In the genomic region with DNA sequence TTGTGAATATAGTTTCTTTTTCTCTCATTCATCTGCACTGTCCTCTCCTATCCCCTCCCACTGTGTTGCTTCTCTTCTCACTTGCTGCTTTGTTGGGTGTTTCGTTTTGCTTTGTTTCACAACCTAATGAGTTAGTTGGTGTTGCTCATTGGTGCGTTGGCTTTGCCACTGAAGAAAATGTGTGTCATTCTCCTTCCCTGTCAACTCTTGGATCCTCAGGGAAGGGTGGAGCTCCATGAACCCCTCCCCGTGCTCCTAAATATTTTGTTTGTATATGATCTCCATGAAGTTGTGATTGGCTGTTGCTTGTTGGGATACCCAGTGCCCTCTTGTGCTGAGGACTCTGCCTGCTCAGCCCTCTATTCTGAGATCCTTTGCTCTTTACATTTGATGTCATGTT, we compare ENCODE assay signal across 31 mouse cellular contexts. TPM values are rescaled to one million over a fixed set of nuclear protein-coding genes. Genes with fewer than 3 reads are reported as not detected.
DNase-seq lines count a peak whose midpoint lies in the region; ATAC-seq and TF ChIP-seq lines count a peak whose summit lies in the region.
"Had no signal": no experiment of that assay in that cellular context is flagged by ENCODE, and none has a peak within 500 bp of the region (broad histone marks: within the 10 kb centered on the region; RNA-seq: fewer than 3 reads in every experiment).

No protein-coding gene starts in this region.

- intact Hi-C loops in heart, postnatal 10 days (cut with DNase I), result no loop called here
- intact Hi-C loops in left cerebral cortex, adult 2 months (cut with DNase I), result no loop called here
- intact Hi-C loops in left cerebral cortex, postnatal 10 days (cut with DNase I), result no loop called here

- DNase-seq in heart, adult 11 months, result peak; percentile 53
- DNase-seq in heart, postnatal 10 days, result no peak
- no peak for DNase-seq in left cerebral cortex, adult 2 months (ENCODE audit: extremely low spot score in 1 of 2, low spot score in 2 of 2)
- no peak for DNase-seq in left cerebral cortex, postnatal 10 days (ENCODE audit: extremely low spot score in 1 of 2, low spot score in 2 of 2)
- peak; percentile 44 for DNase-seq in midbrain, embryonic 11.5 days (ENCODE audit: low spot score, missing footprints)
- no peak for DNase-seq in urinary bladder, postnatal 10 days (ENCODE audit: low spot score)
- DNase-seq: adrenal gland, adult 2 months; adrenal gland, postnatal 14 days; B cell, adult 2 months; cerebellum, adult 11 months; cerebellum, adult 2 months; cerebellum, adult 9-11 months; cerebellum, postnatal 25 days; forebrain, postnatal 0 days; gastrocnemius, postnatal 25 days had no signal

- no peaks in the 10 kb centered on the region; the same call in 1 of the 2 replicates for H3K9me3 ChIP-seq in midbrain, embryonic 11.5 days (ENCODE audit: control insufficient read depth, low read length)
- no peaks in the 10 kb centered on the region for H3K9me3 ChIP-seq in midbrain, embryonic 16.5 days (replicated peaks; ENCODE audit: control insufficient read depth, low read length, poor library complexity, severe bottlenecking)
- H3K9me3 ChIP-seq: embryonic facial prominence, embryonic 12.5 days; embryonic facial prominence, embryonic 15.5 days; G1E; heart, embryonic 10.5 days; heart, embryonic 13.5 days; hindbrain, embryonic 12.5 days; hindbrain, embryonic 15.5 days had no signal

- ATAC-seq in midbrain, embryonic 11.5 days (ENCODE audit: low FRiP score), result no peak
- no peak for ATAC-seq in midbrain, embryonic 16.5 days
- ATAC-seq: forebrain, embryonic 14.5 days; forebrain, postnatal 0 days; Patski had no signal

- peak; percentile 41 for TF ChIP-seq CTCF in left cerebral cortex, adult 2 months (IDR thresholded peaks at IDR 0.05)

- H3K9ac ChIP-seq in midbrain, embryonic 11.5 days (ENCODE audit: low read length), result no peak overlapping the region
- no peak overlapping the region for H3K9ac ChIP-seq in midbrain, embryonic 16.5 days (ENCODE audit: low read depth, low read length)
- H3K9ac ChIP-seq: embryonic facial prominence, embryonic 12.5 days; embryonic facial prominence, embryonic 15.5 days; forebrain, postnatal 0 days; heart, embryonic 13.5 days; hindbrain, embryonic 12.5 days; hindbrain, embryonic 15.5 days had no signal

- H3K4me1 ChIP-seq in midbrain, embryonic 11.5 days (ENCODE audit: control insufficient read depth, insufficient read depth, low read length), result no peaks in the 10 kb centered on the region
- H3K4me1 ChIP-seq in midbrain, embryonic 16.5 days (ENCODE audit: control insufficient read depth, insufficient read depth, low read length), result peaks cover 2% of the 10 kb centered on the region; the same call in 1 of the 2 replicates
- H3K4me1 ChIP-seq: embryonic facial prominence, embryonic 12.5 days; embryonic facial prominence, embryonic 15.5 days; heart, embryonic 10.5 days; heart, embryonic 13.5 days; hindbrain, embryonic 12.5 days; hindbrain, embryonic 15.5 days had no signal

- no peak overlapping the region for H3K4me2 ChIP-seq in midbrain, embryonic 11.5 days
- no peak overlapping the region for H3K4me2 ChIP-seq in midbrain, embryonic 16.5 days (ENCODE audit: low read length)
- H3K4me2 ChIP-seq: embryonic facial prominence, embryonic 12.5 days; embryonic facial prominence, embryonic 15.5 days; heart, embryonic 13.5 days; hindbrain, embryonic 12.5 days; hindbrain, embryonic 15.5 days had no signal

- 92% methylated on average over 3 of the region's 3 CpGs for WGBS in midbrain, embryonic 11.5 days
- WGBS in midbrain, embryonic 16.5 days, result 91% methylated on average over 3 of the region's 3 CpGs

- H3K27ac ChIP-seq in left cerebral cortex, adult 2 months, result no peak overlapping the region
- H3K27ac ChIP-seq in midbrain, embryonic 11.5 days (ENCODE audit: low read depth, low read length), result no peak overlapping the region
- no peak overlapping the region for H3K27ac ChIP-seq in midbrain, embryonic 16.5 days (ENCODE audit: low read length)
- H3K27ac ChIP-seq: embryonic facial prominence, embryonic 12.5 days; embryonic facial prominence, embryonic 15.5 days; heart, embryonic 10.5 days; heart, embryonic 13.5 days; hindbrain, embryonic 12.5 days; hindbrain, embryonic 15.5 days had no signal

- H3K4me3 ChIP-seq in left cerebral cortex, adult 2 months, result no peak overlapping the region
- H3K4me3 ChIP-seq in midbrain, embryonic 11.5 days (ENCODE audit: low read depth, low read length), result no peak overlapping the region
- H3K4me3 ChIP-seq in midbrain, embryonic 16.5 days (ENCODE audit: low read depth, low read length), result no peak overlapping the region
- H3K4me3 ChIP-seq: embryonic facial prominence, embryonic 12.5 days; embryonic facial prominence, embryonic 15.5 days; heart, embryonic 10.5 days; heart, embryonic 13.5 days; hindbrain, embryonic 12.5 days; hindbrain, embryonic 15.5 days had no signal

- no peaks in the 10 kb centered on the region for H3K27me3 ChIP-seq in midbrain, embryonic 11.5 days (ENCODE audit: control insufficient read depth, insufficient read depth, low read length)
- H3K27me3 ChIP-seq in midbrain, embryonic 16.5 days (ENCODE audit: control insufficient read depth, insufficient read depth, low read depth, low read length), result no peaks in the 10 kb centered on the region
- H3K27me3 ChIP-seq: CH12.LX; embryonic facial prominence, embryonic 12.5 days; embryonic facial prominence, embryonic 15.5 days; heart, embryonic 13.5 days; hindbrain, embryonic 12.5 days; hindbrain, embryonic 15.5 days; Patski had no signal

- H3K36me3 ChIP-seq in midbrain, embryonic 11.5 days (ENCODE audit: control insufficient read depth, insufficient read depth, low read length), result peaks cover 49% of the 10 kb centered on the region
- peaks cover 48% of the 10 kb centered on the region for H3K36me3 ChIP-seq in midbrain, embryonic 16.5 days (ENCODE audit: control insufficient read depth, insufficient read depth, low read length)

RNA-seq across cellular contexts. Expression of gene Pank3, which starts 11.1 kb away (rescaled TPM):
- total RNA-seq in heart, postnatal 10 days (2021), result 10 to 100 TPM; 29.3 to 31.3 TPM
- total RNA-seq in left cerebral cortex, adult 2 months (2021), result 10 to 100 TPM; 33.6 to 36.1 TPM
- total RNA-seq in left cerebral cortex, postnatal 10 days (2021), result 10 to 100 TPM; 56.5 to 57.0 TPM
- polyA plus RNA-seq in midbrain, embryonic 11.5 days (2014; fragmentation: Nextera tagmentation; extraction: Ambion mirVana), result 25.3 and 28.1 TPM in 2 replicates
- 20.5 and 22.4 TPM in 2 replicates for polyA plus RNA-seq in midbrain, embryonic 16.5 days (2015; fragmentation: Nextera tagmentation; extraction: Ambion mirVana)

RNA-seq across cellular contexts. Expression of gene Fbll1, which starts 18.3 kb away (rescaled TPM):
- total RNA-seq in heart, postnatal 10 days (2021), result not detected
- 10 to 100 TPM; 41.4 to 42.3 TPM for total RNA-seq in left cerebral cortex, adult 2 months (2021)
- total RNA-seq in left cerebral cortex, postnatal 10 days (2021), result 10 to 100 TPM; 47.7 to 50.8 TPM
- 2.6 and 3.8 TPM in 2 replicates for polyA plus RNA-seq in midbrain, embryonic 11.5 days (2014; fragmentation: Nextera tagmentation; extraction: Ambion mirVana)
- 18.9 and 20.5 TPM in 2 replicates for polyA plus RNA-seq in midbrain, embryonic 16.5 days (2015; fragmentation: Nextera tagmentation; extraction: Ambion mirVana)
- total RNA-seq: adrenal gland, adult 2 months; CH12.LX; common myeloid progenitor, adult 5-6 weeks; gastrocnemius, adult 8-10 months; gastrocnemius, postnatal 25 days; granulocyte monocyte progenitor cell, adult 5-6 weeks; heart, postnatal 25 days had no signal
- polyA plus RNA-seq: G1E; heart, embryonic 10.5 days; heart, embryonic 13.5 days; heart, embryonic 16.5 days; Patski had no signal

RNA-seq across cellular contexts. Expression of gene Rars, which starts 54.0 kb away (rescaled TPM):
- total RNA-seq in heart, postnatal 10 days (2021), result 10 to 100 TPM; 40.9 to 41.5 TPM
- total RNA-seq in left cerebral cortex, adult 2 months (2021), result 10 to 100 TPM; 46.8 to 48.4 TPM
- total RNA-seq in left cerebral cortex, postnatal 10 days (2021), result 10 to 100 TPM; 46.7 to 50.2 TPM
- 116 and 122 TPM in 2 replicates for polyA plus RNA-seq in midbrain, embryonic 11.5 days (2014; fragmentation: Nextera tagmentation; extraction: Ambion mirVana)
- 70.2 and 71.9 TPM in 2 replicates for polyA plus RNA-seq in midbrain, embryonic 16.5 days (2015; fragmentation: Nextera tagmentation; extraction: Ambion mirVana)

Comparison
In these comparisons a context has a peak if more than half of its experiments do, and no peak if none do; other contexts are left out.
1. DNase-seq: peak in heart, adult 11 months (single experiment) and midbrain, embryonic 11.5 days (single experiment); none in heart, postnatal 10 days (0 of 2), left cerebral cortex, adult 2 months (0 of 2), left cerebral cortex, postnatal 10 days (0 of 2) and urinary bladder, postnatal 10 days (single experiment).
2. RNA of gene Fbll1, which starts 18.3 kb away (total RNA-seq): 47.7 to 50.8 TPM in left cerebral cortex, postnatal 10 days and 41.4 to 42.3 TPM in left cerebral cortex, adult 2 months; not detected in heart, postnatal 10 days; every median in the first group is over 10 times any median in the second.